Mouse (Mus musculus) lung, adult 18-20 months (tissue): Measurements from ENCODE around the gene Ankrd37.

Experiments
- DNase-seq, 2 experiments: peaks; one replicate each; pipeline ENCODE4 v3.0.0; 2022; ENCODE audit warnings: mixed read lengths in 2 of 2

Ankrd37 gene

DNA sequence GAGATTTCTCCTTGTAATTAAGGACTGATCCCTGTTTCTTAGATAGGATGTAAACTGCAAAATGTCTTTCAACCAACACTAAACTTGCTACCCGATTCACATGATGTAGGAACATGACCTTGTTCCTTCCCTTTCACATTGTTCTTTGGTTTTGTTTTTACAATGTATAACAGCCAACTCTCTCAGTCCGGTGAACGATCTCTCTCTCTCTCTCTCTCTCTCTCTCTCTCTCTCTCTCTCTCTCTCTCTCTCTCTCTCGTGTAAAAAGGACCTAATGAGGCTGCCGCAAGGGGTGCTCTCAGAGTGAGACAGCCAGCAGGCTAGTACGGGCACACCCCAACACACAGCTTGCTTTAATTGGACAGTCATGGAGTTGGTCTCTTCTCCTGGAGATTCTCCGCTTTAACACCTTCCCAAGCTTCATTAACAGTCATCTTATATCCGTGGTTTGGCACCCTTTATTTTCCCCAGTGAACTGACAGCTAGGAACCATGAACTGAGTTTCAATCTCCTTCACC is 31.5 kb downstream of the Ankrd37 start:
- DNase-seq: no peak

DNA sequence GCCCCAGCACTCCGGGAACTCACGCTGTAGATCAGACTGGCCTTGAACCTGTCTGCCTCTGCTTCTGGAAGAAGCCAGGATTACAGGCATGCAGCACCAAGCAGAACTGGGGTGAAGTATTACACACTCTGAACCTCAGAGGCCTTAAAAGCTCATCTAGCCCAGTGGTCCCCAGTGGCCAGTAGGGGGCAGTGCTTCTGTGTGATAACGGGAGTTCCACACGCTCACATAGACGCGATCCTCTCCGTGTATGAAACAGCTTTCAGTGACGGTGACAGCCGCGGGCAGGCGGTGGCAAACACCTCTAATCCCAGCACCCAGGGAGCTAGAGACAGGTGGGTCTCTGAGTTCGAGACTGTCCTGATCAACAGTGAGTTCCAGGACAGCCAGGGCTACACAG is 34.6 kb downstream of the Ankrd37 start:
- peak in 1 of 2 experiments; percentile 3 for DNase-seq

DNA sequence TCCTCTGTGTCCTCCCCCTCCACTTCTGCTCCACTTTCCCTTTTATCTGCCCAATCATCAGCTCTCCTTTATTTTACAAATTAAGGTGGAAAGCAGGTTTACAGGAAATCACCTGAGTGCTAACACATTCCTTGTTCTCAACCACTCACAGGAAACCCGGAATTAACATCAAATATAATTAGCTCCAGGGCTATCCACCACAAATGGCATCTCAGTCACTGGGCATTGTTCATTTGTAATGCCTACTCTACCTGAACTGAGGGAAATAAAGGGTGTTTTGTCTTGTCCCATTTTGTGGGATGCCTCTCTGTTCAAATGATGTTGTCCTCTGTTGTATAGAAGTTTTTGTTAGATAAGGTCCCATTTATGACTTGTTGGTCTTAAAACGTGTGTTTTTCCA is 54.9 kb downstream of the Ankrd37 start:
- no peak for DNase-seq
